Mouse (Mus musculus) skeletal muscle tissue, adult 2 months (tissue): Measurements from ENCODE around the gene Crim1.

Experiments
- DNase-seq: peaks from one replicate; pipeline ENCODE4 v3.0.0-alpha.2; 2012; ENCODE audit warnings: low read depth, low spot score

Crim1 gene

GRCm38 (mm10) chr17:78209646-78210045 lies 9.6 kb downstream of the Crim1 start:
- no peak for DNase-seq

GRCm38 (mm10) chr17:78211881-78212280 lies 11.8 kb downstream of the Crim1 start:
- DNase-seq = no peak

- no peak for DNase-seq
These were observed 13.1 kb downstream of the Crim1 start for GRCm38 (mm10) chr17:78213128-78213527.

- DNase-seq = no peak
These were observed 16.5 kb downstream of the Crim1 start for GRCm38 (mm10) chr17:78216526-78216925.

GRCm38 (mm10) chr17:78217406-78217805 lies 17.4 kb downstream of the Crim1 start:
- DNase-seq = no peak

GRCm38 (mm10) chr17:78218506-78219232 lies 18.6 kb downstream of the Crim1 start:
- DNase-seq = no peak

GRCm38 (mm10) chr17:78221007-78221642 lies 21.1 kb downstream of the Crim1 start:
- DNase-seq = no peak

- no peak for DNase-seq
These were observed 21.8 kb downstream of the Crim1 start for GRCm38 (mm10) chr17:78221860-78222259.

- DNase-seq = no peak
These were observed 23.9 kb downstream of the Crim1 start for GRCm38 (mm10) chr17:78223988-78224387.

- DNase-seq = no peak
These were observed 25.5 kb downstream of the Crim1 start for GRCm38 (mm10) chr17:78225547-78225946.

GRCm38 (mm10) chr17:78227211-78227610 lies 27.2 kb downstream of the Crim1 start:
- no peak for DNase-seq

- DNase-seq = no peak
These were observed 31.5 kb downstream of the Crim1 start for GRCm38 (mm10) chr17:78231567-78231966.

- DNase-seq = no peak
These were observed 32.7 kb downstream of the Crim1 start for GRCm38 (mm10) chr17:78232703-78233102.

- no peak for DNase-seq
These were observed 33.8 kb downstream of the Crim1 start for GRCm38 (mm10) chr17:78233873-78234272.

- no peak for DNase-seq
These were observed 36.1 kb downstream of the Crim1 start for GRCm38 (mm10) chr17:78236126-78236525.

GRCm38 (mm10) chr17:78237954-78238353 lies 37.9 kb downstream of the Crim1 start:
- DNase-seq = no peak

GRCm38 (mm10) chr17:78240161-78240560 lies 40.1 kb downstream of the Crim1 start:
- DNase-seq = no peak

GRCm38 (mm10) chr17:78241238-78241637 lies 41.2 kb downstream of the Crim1 start:
- no peak for DNase-seq

- peak; percentile 12 for DNase-seq
These were observed 44.7 kb downstream of the Crim1 start for GRCm38 (mm10) chr17:78244752-78245151.

- DNase-seq = no peak
These were observed 45.4 kb downstream of the Crim1 start for GRCm38 (mm10) chr17:78245444-78245843.

GRCm38 (mm10) chr17:78246634-78247383 lies 46.8 kb downstream of the Crim1 start:
- DNase-seq = no peak

- DNase-seq = no peak
These were observed 48.1 kb downstream of the Crim1 start for GRCm38 (mm10) chr17:78248197-78248596.

- DNase-seq = no peak
These were observed 48.9 kb downstream of the Crim1 start for GRCm38 (mm10) chr17:78248943-78249342.
